Mouse (Mus musculus) layer of hippocampus, adult 11-12 months (tissue): ENCODE measurements around the gene Ucp1.
"Not testable (repeated sequence)": the region's sequence is repeated elsewhere in the genome, so short reads cannot be mapped to it uniquely, and the experiment has no call there.

Experiments
- DNase-seq: peaks from one replicate; pipeline ENCODE4 v3.0.0; 2022; ENCODE audit warnings: low spot score

Ucp1 gene

DNA sequence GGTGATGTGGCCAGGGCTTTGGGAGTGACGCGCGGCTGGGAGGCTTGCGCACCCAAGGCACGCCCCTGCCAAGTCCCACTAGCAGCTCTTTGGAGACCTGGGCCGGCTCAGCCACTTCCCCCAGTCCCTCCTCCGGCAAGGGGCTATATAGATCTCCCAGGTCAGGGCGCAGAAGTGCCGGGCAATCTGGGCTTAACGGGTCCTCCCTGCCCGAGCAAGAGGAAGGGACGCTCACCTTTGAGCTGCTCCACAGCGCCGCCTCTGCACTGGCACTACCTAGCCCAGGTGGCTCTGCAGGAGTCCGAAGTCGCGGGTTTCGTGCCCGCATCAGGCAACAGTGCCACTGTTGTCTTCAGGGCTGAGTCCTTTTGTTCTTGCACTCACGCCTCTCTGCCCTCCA, at the start of gene Ucp1:
Gene Ucp1 (plus strand): TSS at position 177 of the 400 bp plus-strand sequence.
- DNase-seq, result no peak

GRCm38 (mm10) chr8:83244151-83244550, 46.0 kb upstream of the Ucp1 start:
- DNase-seq, result peak; percentile 32

GRCm38 (mm10) chr8:83250858-83251257, 39.3 kb upstream of the Ucp1 start:
- no peak for DNase-seq

GRCm38 (mm10) chr8:83251362-83252246, 38.5 kb upstream of the Ucp1 start:
- no peak for DNase-seq

GRCm38 (mm10) chr8:83252791-83253190, 37.4 kb upstream of the Ucp1 start:
- DNase-seq, result no peak

DNA sequence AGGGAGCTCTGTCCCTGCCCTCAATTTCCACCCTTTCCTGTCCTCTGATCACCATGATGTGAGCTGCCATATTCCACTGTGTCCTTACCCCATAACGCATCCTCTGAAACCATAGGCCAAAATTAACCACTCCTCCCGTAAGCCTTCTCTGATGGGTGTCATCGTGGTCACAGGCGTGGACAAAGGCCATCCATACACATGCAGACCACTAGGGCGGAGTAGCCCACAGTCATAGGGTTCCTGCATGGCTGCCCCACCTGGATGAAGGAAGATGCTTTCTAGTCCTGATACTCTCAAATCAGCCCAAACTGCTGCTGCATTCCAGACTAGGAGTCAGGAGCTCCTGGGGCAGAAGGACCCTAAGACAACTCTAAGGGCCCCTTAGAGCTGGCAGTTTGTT, 32.5 kb upstream of the Ucp1 start:
- DNase-seq, result no peak

GRCm38 (mm10) chr8:83260418-83261215, 29.5 kb upstream of the Ucp1 start:
- peak; percentile 40 for DNase-seq

- no peak for DNase-seq
Observed at GRCm38 (mm10) chr8:83271172-83271571, 19.0 kb upstream of the Ucp1 start.

GRCm38 (mm10) chr8:83272464-83272863, 17.7 kb upstream of the Ucp1 start:
- no peak for DNase-seq

DNA sequence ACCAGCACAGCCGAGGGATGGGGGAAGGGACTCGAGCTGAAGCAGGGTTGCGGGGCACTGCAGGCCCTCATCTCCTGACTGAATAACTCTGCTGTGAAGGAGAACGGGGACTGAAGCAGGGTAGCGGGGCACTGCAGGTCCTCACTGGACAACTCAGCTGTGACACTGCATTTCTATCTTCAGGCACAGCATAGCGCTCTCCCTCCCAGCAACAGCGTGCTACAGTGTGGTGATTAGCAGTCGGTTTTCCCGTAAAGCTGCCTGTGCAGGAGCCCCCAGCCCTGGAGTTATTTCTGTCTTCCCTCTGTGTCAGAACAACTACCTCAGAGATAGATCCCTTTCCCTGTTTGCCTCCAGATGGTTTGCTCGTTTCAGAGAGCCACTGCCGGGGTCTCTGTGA, 15.7 kb upstream of the Ucp1 start:
- DNase-seq, result no peak

DNA sequence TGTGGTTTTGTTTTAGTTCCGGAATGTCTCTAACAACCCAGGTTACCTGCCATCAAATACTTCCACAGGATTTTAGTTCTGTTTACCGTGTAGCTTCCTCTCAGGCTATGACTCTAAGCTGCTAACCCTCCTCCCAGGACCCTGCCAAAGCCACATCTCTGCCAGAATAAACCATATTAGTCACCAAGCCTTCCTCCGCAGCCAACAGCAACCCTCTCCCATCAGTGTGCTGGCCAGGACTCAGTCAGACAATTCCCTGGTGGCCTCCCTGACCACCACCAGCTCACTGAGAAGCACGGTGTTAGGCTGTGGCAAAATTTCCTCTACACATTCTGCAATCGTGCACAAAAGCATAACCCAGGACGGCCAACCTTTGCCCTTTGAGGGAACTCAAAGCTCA, 11.7 kb upstream of the Ucp1 start:
- DNase-seq, result no peak

- DNase-seq, result no peak
Observed at GRCm38 (mm10) chr8:83285391-83285790, 4.8 kb upstream of the Ucp1 start.

DNA sequence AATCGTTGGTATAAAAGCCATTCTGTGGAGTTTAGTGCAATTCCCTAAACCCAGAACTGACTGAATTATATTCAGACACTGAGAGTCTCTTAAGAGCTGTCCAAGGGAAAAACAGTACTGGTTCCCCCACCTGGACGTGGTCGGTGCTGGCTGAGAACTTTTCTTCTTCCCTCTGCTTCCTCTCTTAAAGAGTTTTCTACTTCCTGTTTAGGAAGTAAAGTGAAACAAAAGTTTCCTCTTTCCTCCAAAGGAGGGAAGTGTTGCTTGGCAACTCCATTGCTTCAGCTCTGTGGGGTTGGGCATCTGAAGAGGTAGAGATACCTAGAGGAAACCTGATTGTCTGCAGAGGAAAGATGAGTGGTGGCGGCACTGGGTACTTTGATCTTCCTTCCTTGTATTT, 7.2 kb downstream of the Ucp1 start:
- no peak for DNase-seq

- DNase-seq, result no peak
Observed at GRCm38 (mm10) chr8:83300135-83300534, 10.0 kb downstream of the Ucp1 start.

DNA sequence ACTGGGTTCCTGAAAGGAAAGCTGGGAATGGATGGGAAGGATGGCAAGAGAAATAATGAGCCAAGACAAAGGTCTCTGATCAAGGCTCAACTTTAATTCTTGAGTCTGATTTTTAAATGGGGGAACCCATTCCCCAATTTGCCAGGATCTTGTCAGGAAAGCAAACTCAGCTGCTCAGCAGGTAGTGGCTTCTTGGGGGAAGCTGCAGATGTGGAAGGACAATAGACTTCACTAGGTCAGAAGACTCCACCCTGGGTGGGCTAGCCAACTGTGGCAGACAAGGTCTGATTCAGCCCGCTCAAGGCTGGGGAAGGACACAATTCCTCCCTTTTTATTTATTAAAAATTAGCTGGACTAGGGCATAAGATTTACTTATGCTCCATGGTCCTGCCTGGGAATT, 14.8 kb downstream of the Ucp1 start:
- no peak for DNase-seq

DNA sequence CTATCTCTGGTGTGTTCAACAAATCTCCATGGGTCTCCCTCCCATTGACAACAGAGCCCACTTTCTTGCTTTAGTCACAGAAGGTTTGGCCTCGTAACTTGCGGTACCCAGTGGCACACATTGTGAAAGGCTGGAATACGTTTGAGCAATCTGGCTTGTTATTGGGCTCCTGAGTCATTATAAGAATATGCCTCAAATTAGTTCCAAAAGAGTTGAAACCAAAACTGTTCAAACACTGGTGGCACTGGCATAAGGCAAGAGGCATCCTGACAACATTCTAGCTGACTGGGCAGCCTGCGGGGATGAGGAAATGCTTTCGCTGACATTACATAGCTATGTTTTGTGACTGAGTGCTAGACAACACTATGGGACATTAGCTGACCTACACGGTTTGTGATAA, 19.7 kb downstream of the Ucp1 start:
- no peak for DNase-seq

DNA sequence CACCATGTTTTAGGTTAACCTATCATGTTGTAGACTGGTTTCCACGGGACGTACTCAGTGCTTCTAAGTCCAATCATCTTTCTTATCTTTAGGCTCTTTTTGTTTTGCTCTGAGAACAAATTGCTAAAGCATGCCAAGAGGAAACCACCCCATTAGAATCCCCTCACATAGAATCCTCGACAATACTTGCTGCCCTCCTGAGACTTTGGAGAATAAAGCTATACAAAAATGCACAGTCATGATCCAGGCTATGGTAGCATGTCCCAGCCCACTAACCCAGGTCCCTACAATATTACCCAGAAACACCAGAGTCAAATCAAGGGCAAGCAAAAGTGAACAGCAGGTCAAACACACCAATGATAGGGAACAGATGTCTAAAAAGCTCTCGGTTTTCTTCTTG, 24.9 kb downstream of the Ucp1 start:
- not testable (repeated sequence) for DNase-seq

DNA sequence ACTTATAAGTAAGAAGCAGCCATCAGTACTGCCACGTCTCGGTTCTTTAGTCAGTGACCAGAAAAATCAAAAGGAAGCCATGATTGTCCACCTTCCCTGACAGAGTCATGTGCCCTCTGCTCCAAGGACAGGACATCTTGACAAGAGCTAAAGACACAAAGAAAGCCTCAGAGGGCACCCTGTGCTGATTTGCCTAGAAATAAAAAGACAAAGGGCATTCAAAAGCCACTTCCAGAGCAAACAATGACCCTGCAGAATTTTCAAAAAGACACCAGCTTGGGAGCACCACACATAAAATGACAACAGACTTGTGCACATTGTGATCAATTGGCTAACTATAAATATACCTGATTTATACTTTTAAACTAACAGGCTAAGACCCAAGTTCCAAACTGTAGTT, 25.5 kb downstream of the Ucp1 start:
- DNase-seq, result no peak

DNA sequence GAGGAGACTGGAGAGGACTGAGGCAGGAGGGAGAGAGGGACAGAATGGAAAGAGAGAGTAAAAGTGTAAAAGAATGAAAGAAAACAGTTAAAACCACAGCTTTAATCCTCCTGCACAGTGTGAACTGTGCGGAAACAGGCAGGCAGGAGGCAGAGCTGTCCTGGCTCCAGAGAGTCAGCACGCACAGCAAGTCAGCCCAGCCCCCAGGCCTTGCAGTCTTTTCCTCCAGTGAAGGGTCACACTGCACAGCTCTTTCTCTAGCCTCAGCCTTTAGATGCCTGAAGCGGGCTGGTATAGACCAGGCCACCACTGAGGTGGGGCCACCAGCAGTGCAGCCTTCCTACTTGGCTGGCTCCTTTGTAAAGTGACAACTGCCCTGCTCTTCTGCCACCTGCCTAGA, 30.4 kb downstream of the Ucp1 start:
- DNase-seq, result no peak

DNA sequence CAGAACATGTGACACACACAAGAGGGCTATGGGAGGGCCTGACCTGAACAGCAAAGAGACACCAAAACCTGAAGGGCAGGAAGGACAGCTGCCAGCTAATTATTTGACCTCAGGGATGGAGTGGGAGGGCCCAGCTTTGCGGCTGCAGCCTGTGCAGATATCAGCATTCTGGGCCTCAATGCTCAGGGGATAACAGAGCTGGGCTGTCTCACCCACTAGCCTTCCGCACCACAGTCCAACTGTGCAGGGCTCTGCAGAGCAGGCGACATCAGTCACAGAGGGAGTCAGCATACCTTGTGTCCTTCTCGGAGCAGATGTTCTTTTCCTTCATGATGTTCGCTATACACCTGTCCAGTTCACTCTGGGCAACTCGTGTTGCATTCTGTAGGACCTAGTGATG, 32.2 kb downstream of the Ucp1 start:
- no peak for DNase-seq

DNA sequence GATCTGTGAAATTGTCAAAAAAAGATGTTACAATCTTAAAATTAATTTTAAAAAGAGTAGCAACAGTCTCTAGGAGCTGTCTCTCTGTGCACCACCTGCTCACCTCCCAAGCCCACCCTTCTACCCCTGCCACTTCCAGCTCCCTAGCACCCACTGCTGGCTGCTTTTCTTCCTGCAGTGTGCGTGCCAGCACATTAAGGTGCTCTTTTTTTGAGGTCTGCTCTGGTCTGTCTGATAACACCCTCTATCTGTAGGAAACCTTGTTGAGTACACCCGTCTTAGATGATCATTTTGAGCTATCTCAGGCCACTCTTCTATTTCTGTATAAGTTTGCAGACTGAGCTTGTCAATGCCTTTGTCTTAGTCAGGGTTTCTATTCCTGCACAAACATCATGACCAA, 32.9 kb downstream of the Ucp1 start:
- DNase-seq, result no peak

DNA sequence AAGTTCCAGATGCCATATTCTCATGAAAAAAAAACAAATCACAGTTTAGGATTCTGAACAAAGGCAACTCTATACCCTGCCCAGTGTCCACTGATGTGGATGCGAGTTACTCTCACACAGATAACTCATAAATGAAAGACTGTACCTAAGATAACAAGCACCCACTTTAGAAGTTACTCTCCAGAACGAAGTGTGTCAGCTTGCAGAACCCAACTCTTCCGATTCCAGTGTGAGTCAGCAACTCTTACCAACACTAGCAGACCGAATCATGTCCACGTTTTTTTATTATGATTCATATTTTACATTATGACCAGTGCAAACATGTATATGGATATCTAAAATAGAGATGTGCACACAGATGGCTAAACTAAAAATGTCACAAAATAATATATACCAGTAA, 37.7 kb downstream of the Ucp1 start:
- DNase-seq, result no peak

DNA sequence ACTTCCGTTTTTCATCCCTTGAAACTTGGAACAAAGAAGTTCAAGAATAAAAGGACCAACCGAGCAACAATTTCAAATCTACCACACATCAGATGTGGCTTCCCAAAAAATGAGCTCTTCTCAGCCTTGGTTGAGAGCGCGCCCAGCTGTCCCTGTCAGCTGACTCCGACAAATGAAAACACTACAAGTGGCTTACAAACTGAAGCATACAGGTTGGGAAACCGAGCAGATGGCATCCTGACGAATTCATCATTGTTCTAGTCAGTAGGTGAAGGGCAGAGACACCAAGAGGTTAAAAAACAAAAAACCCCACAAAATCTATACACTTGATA, 41.4 kb downstream of the Ucp1 start:
- DNase-seq, result peak; percentile 47
